Mouse (Mus musculus): Measurements from ENCODE around the gene Helz.
"Not testable (repeated sequence)": the region's sequence is repeated elsewhere in the genome, so short reads cannot be mapped to it uniquely, and the experiment has no call there.

DNA sequence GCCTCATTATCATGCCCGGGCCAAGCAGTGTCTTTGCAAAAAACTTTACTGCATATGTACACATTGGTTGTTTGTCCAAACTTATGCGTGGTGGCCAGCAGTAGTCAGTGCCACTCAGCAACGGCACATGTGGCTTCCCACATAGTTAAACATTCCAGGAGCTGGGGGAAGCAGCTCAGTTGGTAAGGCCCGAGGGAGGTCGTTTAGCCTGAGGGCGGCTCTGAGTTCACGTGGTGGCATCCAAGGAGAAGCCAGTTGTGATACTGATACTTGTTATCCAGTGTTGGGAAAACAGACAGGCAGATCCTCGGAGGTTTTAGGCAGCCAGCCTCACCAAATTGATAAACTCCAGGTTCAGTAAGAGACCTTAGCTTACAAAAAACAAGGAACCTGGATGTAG is 23.2 kb downstream of the Helz start:
- TF ChIP-seq CTCF (IDR thresholded peaks at IDR 0.05; ENCODE audit: low read depth); EP300 (optimal IDR thresholded peaks at IDR 0.05): not testable (repeated sequence)
